Mouse (Mus musculus): ENCODE data around the gene Letmd1. TPM values are rescaled to one million over a fixed set of nuclear protein-coding genes. Genes with fewer than 3 reads are reported as not detected.
A peak's percentile ranks its signal among the peaks of the same experiment; 100 is the strongest.
"Not testable (repeated sequence)": the region's sequence is repeated elsewhere in the genome, so short reads cannot be mapped to it uniquely, and the experiment has no call there.

The Letmd1 gene
- polyA plus RNA-seq, 1 experiment, result 42.7 TPM

DNA sequence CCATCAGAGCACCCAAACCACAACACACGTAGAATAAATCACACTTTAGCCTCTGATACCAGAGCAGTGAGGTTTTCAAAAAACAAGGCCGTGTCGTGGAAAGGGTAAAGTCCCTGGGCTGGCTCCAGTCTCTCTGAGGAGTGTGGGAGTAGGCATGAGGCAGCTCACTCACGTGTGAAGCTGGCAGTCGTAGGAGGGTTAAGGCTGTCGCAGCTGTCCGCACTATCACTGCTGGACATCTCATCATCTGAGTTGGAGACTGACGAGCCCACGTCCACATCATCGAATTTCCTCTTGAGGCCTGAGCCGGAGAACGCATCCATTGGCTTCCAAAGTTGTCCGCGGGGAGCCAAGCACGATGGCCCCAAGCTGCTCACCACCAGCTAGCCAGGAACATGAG lies 20.4 kb downstream of the Letmd1 start:
- no peak for TF ChIP-seq GATA1 (IDR thresholded peaks at IDR 0.05; ENCODE audit: borderline replicate concordance, low read length)
- no peak for TF ChIP-seq FLI1 (IDR thresholded peaks at IDR 0.05; ENCODE audit: low read length)

DNA sequence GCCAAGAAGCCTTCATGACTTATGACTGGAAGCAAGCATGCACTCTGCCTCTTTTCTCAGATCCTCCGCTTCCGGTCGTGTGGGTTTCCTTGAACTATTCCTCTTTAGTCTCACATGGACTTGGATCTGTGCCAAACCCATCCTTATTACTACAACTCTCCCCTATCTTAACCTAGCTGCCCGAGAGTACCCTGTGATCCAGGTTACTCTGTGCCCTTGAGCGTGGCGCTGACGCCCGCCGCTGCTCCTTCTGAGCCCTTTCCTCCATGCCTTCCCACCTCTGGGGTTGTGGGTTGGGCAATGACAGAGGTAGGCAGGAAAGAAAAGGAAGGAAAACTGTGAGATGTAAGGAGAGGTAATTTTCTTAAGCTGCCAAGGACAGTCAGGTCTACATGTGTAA lies 23.1 kb downstream of the Letmd1 start:
- no peak overlapping the region for H3K4me3 ChIP-seq (replicated peaks)
- no peaks in the 10 kb centered on the region for H3K9me3 ChIP-seq
- TF ChIP-seq GATA1 (IDR thresholded peaks at IDR 0.05; ENCODE audit: borderline replicate concordance, low read length) (no peak), FLI1 (IDR thresholded peaks at IDR 0.05; ENCODE audit: low read length) (no peak)
- H3K4me1 ChIP-seq, result peaks cover 61% of the 10 kb centered on the region
- peaks cover 3% of the 10 kb centered on the region for H3K36me3 ChIP-seq (replicated peaks; ENCODE audit: low read length)
- H3K27me3 ChIP-seq (replicated peaks), result peaks cover 38% of the 10 kb centered on the region

More for the DNA sequence above, 20.4 kb downstream of the Letmd1 start:
- peaks cover 7% of the 10 kb centered on the region for H3K36me3 ChIP-seq (replicated peaks; ENCODE audit: low read length)
- no peak overlapping the region for H3K4me3 ChIP-seq (replicated peaks)
- H3K27me3 ChIP-seq (replicated peaks), result peaks cover 34% of the 10 kb centered on the region
- H3K4me1 ChIP-seq, result peaks cover 49% of the 10 kb centered on the region
- H3K9me3 ChIP-seq, result no peaks in the 10 kb centered on the region

DNA sequence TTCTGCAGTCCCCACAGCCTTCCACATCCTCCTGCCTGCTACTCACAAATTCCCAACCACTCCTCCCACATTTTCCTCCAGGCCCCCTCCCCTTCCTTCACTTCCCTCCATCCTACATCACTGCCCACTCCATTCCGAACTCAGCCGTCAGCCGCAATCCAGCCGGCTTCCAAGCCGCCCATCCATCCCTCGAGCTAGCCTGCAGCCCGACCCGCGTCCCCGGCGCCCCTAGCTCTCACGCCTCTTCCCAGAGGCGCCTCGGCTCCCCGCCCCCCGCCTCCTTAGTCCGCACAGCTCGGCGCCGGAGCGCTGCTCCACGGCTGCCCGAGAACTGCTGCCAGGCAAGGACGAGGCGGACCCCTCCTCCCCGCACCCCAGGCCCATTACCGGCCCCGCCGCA lies 25.8 kb downstream of the Letmd1 start:
- TF ChIP-seq GATA1 (IDR thresholded peaks at IDR 0.05; ENCODE audit: borderline replicate concordance, low read length) (no peak), FLI1 (IDR thresholded peaks at IDR 0.05; ENCODE audit: low read length) (no peak)

GRCm38 (mm10) chr15:100495102-100495501 lies 26.3 kb downstream of the Letmd1 start, which contains the start of gene Csrnp2:
Csrnp2 (minus strand) TSS chr15:100495488.
- TF ChIP-seq GATA1 (IDR thresholded peaks at IDR 0.05; ENCODE audit: borderline replicate concordance, low read length) (no peak), FLI1 (IDR thresholded peaks at IDR 0.05; ENCODE audit: low read length) (no peak)
- H3K9me3 ChIP-seq, result peaks cover 9% of the 10 kb centered on the region
- H3K4me3 ChIP-seq (replicated peaks), result peak within 1 kb of the TSS; percentile 96
- H3K27me3 ChIP-seq (replicated peaks), result peaks cover 30% of the 10 kb centered on the region
- H3K36me3 ChIP-seq (replicated peaks; ENCODE audit: low read length), result no peaks in the 10 kb centered on the region
- peaks cover 33% of the 10 kb centered on the region for H3K4me1 ChIP-seq

More for the DNA sequence above, 25.8 kb downstream of the Letmd1 start:
- Histone ChIP-seq H3K36me3 (replicated peaks; ENCODE audit: low read length) (no peaks in the 10 kb centered on the region), H3K9me3 (peaks cover 9% of the 10 kb centered on the region), H3K27me3 (replicated peaks) (peaks cover 32% of the 10 kb centered on the region), H3K4me3 (replicated peaks) (peak overlapping the region; percentile 96), H3K4me1 (peaks cover 35% of the 10 kb centered on the region)

- not testable (repeated sequence) for H3K9me3 ChIP-seq; H3K4me3 ChIP-seq (replicated peaks); H3K27me3 ChIP-seq (replicated peaks); H3K36me3 ChIP-seq (replicated peaks; ENCODE audit: low read length)
- H3K4me1 ChIP-seq, result peaks cover 10% of the 10 kb centered on the region
Measured at GRCm38 (mm10) chr15:100499506-100499905, 30.7 kb downstream of the Letmd1 start.

DNA sequence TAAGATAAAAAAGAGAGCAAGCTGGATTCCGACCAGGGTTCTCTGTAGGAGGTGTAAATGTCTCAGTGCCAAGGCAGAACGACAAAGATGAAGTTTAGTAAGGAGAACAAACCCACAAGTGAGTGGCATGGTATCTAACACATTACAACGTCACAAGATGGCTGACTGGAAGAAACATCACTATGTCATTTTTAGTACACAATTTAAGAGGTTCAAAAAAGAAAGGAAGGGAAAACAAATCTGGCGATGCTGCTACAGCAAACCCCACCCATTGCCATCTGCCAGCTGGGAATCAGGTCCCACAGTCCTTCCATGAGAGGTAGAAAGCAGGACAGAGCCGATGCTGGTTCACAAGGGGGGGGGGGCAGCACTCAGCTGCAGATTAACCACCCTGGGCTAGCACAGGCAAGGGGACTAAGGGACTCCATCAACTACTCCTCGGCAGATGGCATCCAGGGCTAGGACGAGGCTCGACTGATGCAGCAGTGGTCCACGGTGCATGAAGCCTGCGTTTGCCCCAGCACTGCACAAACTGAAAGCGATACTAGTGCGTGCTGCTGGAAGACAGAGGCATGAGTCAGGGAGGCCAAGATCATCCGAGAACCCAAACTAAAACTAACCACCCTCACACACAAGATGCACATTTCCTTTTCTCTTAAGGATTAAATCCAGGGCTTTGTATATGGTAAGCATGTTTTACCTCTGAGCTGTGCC lies 39.8 kb downstream of the Letmd1 start:
- Histone ChIP-seq H3K27me3 (replicated peaks) (no peaks in the 10 kb centered on the region), H3K4me1 (peaks cover 19% of the 10 kb centered on the region), H3K4me3 (replicated peaks) (peak overlapping the region; percentile 62), H3K9me3 (no peaks in the 10 kb centered on the region), H3K36me3 (replicated peaks; ENCODE audit: low read length) (peaks cover 67% of the 10 kb centered on the region)
- TF ChIP-seq GATA1 (IDR thresholded peaks at IDR 0.05; ENCODE audit: borderline replicate concordance, low read length) (no peak), FLI1 (IDR thresholded peaks at IDR 0.05; ENCODE audit: low read length) (no peak)

DNA sequence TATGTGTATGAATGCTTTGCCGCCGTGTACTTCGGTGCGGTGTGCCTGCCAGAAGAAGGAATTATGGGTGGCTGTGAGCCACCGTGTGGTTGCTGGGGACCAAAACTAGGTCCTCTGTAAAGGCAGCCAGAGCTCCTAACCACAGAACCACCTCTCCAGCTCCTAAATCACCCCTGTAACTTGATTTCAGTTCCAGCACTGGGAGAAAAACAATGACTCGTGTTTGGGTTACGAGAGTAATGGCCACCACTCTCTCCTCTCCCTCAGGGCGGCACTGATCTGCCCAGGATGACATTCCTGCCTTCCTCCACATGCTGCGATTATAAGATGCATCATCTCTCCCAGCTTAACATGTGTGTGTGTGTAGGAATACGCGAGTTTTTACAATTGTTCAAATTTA lies 41.2 kb downstream of the Letmd1 start:
- TF ChIP-seq GATA1 (IDR thresholded peaks at IDR 0.05; ENCODE audit: borderline replicate concordance, low read length), result no peak
- no peak for TF ChIP-seq FLI1 (IDR thresholded peaks at IDR 0.05; ENCODE audit: low read length)
- Histone ChIP-seq H3K36me3 (replicated peaks; ENCODE audit: low read length) (peaks cover 74% of the 10 kb centered on the region), H3K27me3 (replicated peaks) (no peaks in the 10 kb centered on the region), H3K4me3 (replicated peaks) (no peak overlapping the region), H3K4me1 (peaks cover 17% of the 10 kb centered on the region), H3K9me3 (no peaks in the 10 kb centered on the region)

- no peaks in the 10 kb centered on the region for H3K9me3 ChIP-seq
- no peak for TF ChIP-seq FLI1 (IDR thresholded peaks at IDR 0.05; ENCODE audit: low read length)
- TF ChIP-seq GATA1 (IDR thresholded peaks at IDR 0.05; ENCODE audit: borderline replicate concordance, low read length), result no peak
- no peak overlapping the region for H3K4me3 ChIP-seq (replicated peaks)
- H3K27me3 ChIP-seq (replicated peaks), result no peaks in the 10 kb centered on the region
- H3K36me3 ChIP-seq (replicated peaks; ENCODE audit: low read length), result peaks cover 63% of the 10 kb centered on the region
- peaks cover 13% of the 10 kb centered on the region for H3K4me1 ChIP-seq
Measured at GRCm38 (mm10) chr15:100513387-100513786, 44.6 kb downstream of the Letmd1 start.

DNA sequence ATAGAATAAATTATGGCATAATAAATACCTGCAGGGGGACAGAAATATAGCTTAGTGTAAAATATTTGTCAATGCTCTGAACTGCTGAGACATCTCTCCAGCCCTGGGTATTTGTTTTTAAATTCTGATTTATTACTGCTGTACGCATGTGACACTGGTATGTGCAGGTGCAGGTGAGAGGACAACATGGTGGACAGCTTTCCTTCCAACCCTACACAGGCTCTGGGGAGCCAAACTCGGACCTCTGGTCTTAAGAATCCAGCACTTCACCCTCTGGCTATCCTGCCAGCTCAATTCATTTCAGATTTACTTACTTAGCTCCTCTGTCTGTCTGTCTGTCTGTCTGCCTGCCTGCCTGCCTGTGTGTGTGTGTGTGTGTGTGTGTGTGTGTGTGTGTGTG lies 46.3 kb downstream of the Letmd1 start:
- Histone ChIP-seq H3K9me3 (no peaks in the 10 kb centered on the region), H3K36me3 (replicated peaks; ENCODE audit: low read length) (peaks cover 64% of the 10 kb centered on the region), H3K27me3 (replicated peaks) (no peaks in the 10 kb centered on the region), H3K4me3 (replicated peaks) (no peak overlapping the region), H3K4me1 (peaks cover 9% of the 10 kb centered on the region)
- TF ChIP-seq GATA1 (IDR thresholded peaks at IDR 0.05; ENCODE audit: borderline replicate concordance, low read length) (no peak), FLI1 (IDR thresholded peaks at IDR 0.05; ENCODE audit: low read length) (no peak)

GRCm38 (mm10) chr15:100520306-100520705 lies 51.5 kb downstream of the Letmd1 start:
- no peaks in the 10 kb centered on the region for H3K27me3 ChIP-seq (replicated peaks)
- no peaks in the 10 kb centered on the region for H3K9me3 ChIP-seq
- peaks cover 50% of the 10 kb centered on the region for H3K36me3 ChIP-seq (replicated peaks; ENCODE audit: low read length)
- no peak overlapping the region for H3K4me3 ChIP-seq (replicated peaks)
- peaks cover 5% of the 10 kb centered on the region for H3K4me1 ChIP-seq
- TF ChIP-seq GATA1 (IDR thresholded peaks at IDR 0.05; ENCODE audit: borderline replicate concordance, low read length) (no peak), FLI1 (IDR thresholded peaks at IDR 0.05; ENCODE audit: low read length) (no peak)

Data from megakaryocyte, embryonic 14.5 days (primary cell).